Mouse (Mus musculus): ENCODE data around the gene Lysmd4.

DNA sequence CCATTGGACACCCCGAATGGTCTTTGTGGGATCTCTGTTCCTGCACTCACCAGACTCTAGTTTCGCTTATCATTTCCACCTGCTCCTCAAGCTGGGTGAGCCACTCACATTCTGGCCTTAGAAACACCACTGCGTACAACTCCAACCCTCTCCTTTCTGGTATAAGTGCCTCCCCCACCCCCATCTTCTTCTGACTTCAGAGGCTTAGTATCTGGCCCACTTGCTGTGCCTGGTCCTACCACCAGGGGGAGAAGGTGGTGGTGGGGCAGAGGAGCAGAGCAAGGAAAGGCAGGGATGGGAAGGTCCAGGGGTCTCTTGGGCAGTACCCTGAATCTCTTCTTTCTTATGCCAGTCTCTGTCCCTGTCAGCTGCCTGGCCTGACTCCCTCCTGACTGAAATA lies 5.3 kb upstream of the Lysmd4 start:
- no peak for TF ChIP-seq MYOG (IDR thresholded peaks at IDR 0.05; ENCODE audit: control insufficient read depth, extremely low read depth, insufficient read length)
- TF ChIP-seq CTCF (IDR thresholded peaks at IDR 0.05; ENCODE audit: control insufficient read depth, insufficient read depth, insufficient read length), result peak; percentile 53
- TF ChIP-seq MAX (IDR thresholded peaks at IDR 0.05), result no peak
- no peak for TF ChIP-seq MYOD1 (IDR thresholded peaks at IDR 0.05; ENCODE audit: control insufficient read depth, insufficient read length, low read depth)

Measured in C2C12 (cell line).